Mouse (Mus musculus) mesoderm, embryonic 11.5 days (tissue): Measurements from ENCODE around the gene Tma7.
A peak's percentile ranks its signal among the peaks of the same experiment; 100 is the strongest.

Source experiments
- DNase-seq: peaks from one replicate; pipeline ENCODE4 v3.0.0-alpha.2; 2012; ENCODE audit warnings: low read depth, low spot score

Tma7 gene

GRCm38 (mm10) chr9:109103250-109103649, 20.9 kb upstream of the Tma7 start:
- DNase-seq = no peak

DNA sequence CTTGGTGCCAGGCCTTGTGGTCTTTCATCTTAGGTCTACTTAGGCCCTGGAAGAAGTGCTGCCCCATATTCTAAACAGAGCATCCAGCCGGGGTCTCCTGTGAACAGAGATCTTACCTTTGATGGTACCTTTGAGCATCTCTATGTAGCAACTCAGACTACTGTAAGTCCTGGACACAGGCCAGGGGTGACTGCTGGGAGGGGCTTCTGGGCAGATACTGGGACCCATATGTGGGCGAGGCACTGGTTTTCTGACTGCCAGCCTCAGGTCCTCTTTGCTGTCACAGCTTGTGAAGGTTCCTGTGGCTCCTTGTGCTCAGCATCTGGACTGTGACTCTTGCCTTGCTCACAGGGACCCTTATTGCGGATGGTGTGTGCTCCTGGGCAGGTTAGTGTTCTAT, 20.2 kb upstream of the Tma7 start:
- no peak for DNase-seq

DNA sequence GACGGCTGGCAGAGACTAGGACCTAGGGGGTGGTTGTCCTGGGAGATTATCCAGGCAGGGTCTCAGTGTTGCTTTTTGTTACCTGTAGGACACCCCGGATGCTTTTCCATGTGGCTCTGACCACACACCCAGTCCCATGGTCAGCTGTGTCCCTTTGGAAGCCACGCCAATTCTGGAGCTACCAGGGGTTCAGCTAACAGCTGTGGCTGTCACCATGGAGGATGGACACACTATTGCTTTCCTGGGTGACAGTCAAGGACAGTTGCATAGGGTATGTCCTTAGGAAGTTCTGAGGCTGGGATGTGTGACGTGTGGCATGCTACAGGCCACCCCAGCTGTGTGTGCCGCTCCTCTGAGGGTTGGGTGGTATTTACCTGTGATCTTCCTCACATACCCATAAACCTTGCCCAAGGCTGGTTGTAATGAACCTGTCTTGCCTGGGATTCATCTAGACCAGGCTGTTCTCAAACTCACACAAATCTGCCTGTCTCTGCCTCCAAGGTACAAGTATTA, 19.6 kb upstream of the Tma7 start:
- no peak for DNase-seq

GRCm38 (mm10) chr9:109100307-109100928, 18.0 kb upstream of the Tma7 start:
- DNase-seq = no peak

DNA sequence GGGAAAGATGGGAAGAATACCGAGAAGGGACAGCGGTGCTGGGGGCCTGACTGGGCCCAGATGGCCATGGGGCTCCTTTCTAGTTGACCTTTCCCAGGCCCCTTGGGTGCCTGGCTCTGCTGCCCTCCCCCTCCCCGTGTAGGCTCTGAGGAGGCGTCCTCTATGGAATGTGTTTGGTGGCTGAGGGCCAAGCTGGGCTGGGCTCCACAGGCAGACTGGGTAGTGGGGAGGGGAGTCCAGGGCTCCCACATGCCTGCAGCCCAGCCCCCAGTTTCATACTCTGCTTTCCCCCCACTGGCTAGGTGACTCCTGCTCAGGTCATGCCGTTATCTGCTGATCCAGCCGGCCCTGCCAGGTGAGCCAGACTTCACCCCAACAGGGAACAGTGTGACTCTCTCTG, 16.6 kb upstream of the Tma7 start:
- DNase-seq = no peak

DNA sequence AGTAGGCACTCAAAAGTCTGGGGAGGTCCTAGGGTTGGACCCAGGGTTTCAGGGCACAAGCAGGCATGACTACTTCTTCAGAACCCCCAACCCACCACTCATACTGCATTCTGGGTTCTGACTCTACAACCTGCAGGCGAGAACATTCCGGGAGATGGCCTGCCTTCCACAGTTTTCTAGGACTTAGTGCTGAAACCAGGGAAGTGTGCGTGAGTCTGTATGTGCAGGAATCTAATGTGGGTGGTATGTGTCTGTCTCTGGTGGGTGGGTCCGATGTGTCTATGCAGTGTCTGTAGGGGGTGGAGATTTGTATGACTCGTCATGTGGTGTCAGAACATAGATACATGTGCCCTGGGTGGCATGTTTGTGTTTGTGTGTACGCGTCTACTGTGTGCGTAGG, 16.0 kb upstream of the Tma7 start:
- no peak for DNase-seq

DNA sequence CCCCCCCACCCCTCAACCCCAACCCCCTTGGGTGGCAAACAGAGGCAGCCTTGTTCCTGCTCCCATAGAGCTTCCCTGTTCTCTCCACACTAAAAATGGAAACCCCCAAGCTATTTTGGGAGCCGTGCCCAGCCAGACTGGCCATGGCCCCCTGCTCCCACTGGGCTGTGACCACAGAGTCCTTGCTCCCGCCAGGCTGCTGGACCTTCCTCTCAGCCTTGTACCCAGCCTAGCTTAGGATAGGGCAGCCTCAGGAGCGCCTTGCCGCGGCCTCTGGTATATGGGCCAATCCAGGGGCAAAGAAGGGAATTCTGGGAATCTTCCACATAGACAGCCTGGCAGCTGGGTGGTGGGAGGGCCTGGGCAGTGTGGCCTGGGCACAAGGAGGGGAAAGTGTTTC, 15.4 kb upstream of the Tma7 start:
- no peak for DNase-seq

- no peak for DNase-seq
Measured at GRCm38 (mm10) chr9:109097291-109097690, 14.9 kb upstream of the Tma7 start.

GRCm38 (mm10) chr9:109096856-109097255, 14.5 kb upstream of the Tma7 start:
- peak; percentile 43 for DNase-seq

DNA sequence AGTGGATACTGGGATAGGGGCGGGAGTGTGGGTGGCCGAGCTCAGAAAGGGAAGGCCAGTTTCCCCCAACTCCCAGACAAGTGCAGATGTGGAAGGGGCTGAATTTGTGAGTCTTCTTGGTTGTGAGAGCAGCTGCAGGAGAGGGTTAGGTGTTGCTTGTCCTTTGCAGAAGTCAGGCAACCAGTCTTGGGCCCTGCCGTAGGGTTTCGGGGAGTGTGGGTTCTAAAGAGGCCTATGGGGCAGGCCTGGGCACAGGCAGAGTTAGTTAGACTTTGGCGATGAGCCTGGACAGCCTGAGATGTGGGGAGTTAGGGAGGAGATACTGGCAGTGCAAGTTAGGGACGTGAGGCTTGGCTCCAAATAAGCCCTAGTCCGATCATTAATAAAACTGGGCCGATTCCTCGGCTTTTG, 13.9 kb upstream of the Tma7 start:
- DNase-seq = peak; percentile 16

DNA sequence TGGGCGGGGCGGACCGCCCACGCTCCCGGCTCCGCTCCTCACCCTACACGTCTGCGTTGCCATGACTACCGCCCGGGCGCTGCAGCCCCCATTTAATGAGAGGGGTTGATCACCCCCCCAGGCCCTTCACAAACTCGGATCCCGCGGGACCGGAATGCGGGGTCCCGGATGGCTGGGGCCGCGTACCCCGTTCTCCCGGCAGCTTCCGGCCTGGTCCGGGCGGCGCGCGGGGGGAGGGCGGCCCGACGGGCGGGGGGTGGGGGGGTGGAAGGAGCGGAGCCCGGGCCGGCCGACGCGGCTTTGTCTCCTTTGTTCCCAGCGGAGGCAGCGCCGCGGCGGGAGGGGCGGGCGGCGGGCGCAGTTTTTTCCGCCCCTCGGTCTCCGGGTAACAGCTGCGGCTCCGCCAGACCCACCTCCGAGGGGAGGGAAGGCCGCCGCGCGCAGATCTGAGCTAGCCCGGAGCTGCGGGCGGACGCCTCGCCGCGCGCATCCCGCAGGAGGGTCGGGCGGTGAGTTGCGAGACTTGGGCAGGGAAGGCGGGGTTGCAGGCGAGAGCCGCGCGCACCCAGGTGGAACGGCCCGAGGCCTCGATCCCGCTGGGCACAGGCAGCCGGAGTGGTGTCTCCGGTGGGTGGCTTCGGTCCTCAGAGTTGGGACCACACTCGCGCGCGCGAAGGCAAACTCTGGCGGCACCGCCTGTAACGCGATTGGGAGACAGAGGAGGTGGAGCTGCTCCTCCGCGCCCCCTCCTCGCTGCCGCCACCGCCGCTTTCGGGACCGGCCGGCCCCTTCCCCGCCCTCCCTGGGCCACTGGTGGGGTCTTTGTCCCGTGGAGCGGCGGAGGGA, 13.0 kb upstream of the Tma7 start, which contains the start of gene Plxnb1:
TSS of gene Plxnb1 (plus strand) at position 253 of the 846 bp plus-strand sequence.
- DNase-seq = peak; percentile 86

DNA sequence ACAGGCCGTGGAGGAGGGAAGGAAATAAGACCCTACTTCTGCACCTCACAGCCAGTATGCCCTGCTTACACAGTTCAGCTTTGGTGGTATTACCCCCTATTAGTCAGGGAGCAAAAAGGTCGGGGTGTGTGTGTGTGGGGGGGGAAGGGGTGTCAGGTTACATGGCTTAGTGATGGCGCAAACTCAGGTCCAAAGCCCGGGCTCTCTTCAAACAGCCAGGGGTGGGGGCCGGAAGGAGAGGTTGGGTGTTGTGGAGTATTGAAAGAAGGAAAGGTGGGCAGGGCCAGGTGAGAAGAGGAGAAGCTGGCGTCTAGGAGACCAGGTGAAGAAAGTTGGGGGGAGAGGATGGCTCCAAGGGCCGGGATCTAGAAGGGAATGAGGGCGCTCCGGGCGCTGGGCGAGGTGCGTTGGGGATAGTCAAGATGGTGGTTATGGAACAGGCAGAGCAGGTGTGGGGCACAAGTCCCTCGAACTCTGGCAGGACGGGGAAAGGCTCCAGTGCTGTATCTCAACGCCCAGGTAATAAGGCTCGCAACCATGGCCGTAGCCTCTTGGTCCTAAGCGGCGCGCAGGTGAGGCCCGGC, 12.3 kb upstream of the Tma7 start:
- peak; percentile 23 for DNase-seq

DNA sequence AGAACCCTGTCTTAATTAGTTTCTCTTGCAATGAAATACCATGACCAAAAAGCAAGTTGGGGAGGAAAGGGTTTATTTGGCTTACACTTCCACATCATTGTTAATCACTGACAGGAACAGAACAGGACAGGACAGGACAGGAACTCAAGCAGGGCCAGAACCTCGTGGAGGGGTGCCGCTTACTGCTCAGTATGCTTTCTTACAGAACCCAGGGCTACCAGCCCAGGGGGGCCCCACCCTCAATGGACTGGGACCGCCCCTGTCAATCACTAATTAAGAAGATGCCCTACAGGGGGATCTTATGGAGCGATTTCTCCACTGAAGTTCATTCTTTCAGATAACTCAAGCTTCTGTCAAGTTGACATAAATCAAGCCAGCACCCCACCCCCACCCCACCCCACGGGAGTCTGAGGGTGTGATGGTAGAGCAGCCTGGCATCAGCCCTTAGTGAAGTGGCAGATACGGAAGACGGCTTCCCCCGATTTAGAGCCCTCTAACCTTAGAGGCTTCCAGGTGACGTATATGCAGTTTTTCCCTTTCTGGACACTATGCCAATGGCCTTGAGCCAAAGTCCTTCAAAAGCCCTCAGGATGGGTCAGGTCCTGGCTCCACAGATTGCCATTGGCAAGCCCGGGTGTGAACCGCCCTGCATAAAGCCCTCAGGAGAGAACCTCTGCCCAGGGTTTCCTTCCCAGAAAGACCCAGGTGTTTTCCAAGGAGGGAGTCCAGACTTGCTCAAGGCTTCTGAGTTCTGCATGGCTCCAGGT, 11.6 kb upstream of the Tma7 start:
- no peak for DNase-seq

GRCm38 (mm10) chr9:109092799-109093198, 10.4 kb upstream of the Tma7 start:
- DNase-seq = no peak

DNA sequence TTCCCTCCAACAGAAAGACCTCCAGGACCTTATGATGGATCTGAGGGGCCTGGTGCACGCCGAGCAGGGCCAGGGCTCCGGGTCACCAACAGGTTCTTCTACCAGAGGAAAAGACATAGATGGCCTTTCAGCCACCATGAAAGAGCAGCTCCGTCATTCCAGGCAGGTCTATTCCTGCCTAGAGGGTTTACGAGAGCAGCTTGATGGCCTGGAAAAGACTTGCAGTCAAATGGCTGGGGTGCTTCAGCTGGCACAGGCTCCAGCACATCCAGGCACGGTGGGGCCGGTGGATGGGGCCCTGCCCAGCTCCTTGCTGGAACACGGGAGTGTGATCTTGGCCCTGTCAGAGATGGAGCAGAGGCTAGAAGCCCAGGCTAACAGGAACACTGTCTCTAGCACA, 9.4 kb upstream of the Tma7 start:
- no peak for DNase-seq

DNA sequence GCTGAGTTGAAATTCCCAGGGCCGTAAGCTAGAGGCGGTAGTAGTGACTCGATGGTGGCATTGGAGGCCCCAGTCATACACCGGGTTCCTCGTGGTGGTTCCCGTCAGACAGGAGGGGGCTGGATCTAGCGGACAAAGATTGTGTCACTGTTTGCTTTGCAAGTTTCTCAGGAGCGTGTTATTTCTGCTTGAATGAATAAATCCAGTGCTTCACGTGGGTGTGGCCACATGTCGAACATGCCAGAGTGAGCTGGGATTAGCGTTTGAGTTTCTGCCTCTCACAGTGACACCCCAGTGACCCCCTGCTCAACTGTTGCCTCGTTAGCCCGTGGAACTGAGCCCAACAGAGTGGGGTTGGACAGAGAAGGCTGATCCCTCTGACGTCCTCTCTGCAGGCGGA, 8.1 kb upstream of the Tma7 start:
- no peak for DNase-seq

- DNase-seq = peak; percentile 49
Measured at GRCm38 (mm10) chr9:109087987-109088386, 5.6 kb upstream of the Tma7 start.

GRCm38 (mm10) chr9:109084922-109085321, 2.5 kb upstream of the Tma7 start:
- peak; percentile 52 for DNase-seq

DNA sequence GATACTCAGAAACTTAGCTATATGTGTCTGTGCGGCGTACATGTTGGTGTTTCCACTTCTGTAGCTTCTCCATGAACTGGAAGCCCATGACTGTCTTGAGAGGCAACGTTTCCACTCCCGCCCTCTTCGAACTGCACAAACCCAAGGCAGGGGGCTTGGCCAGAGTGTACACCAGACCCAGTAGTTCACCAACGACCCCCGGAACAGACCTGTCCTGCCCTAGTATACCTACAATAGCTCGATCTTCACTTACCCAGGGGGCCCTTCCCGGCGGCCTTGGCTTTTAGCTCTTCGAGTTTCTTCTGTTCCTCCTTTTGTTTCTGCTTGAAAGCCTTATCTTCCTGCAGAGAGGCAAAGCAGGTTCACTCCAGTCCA, 651 bp downstream of the Tma7 start:
- DNase-seq = no peak

DNA sequence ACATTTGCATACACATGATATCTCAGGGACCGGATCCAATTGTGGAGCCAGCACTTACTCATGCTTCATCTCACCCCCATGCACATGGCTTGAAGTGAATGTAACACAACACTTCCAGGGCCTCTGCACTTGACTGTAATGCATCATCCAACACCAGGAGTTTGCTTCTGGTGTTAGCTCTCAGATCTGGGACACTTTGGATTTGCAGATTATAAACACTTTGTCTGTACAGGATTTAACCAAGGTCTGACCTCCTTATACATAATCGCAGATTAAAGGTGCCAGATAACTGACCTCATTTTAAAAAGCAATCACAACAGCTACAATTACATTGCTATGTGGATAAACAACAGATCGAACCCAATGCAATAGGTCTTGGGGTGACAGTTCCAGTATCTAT, 1.9 kb downstream of the Tma7 start:
- DNase-seq = no peak

DNA sequence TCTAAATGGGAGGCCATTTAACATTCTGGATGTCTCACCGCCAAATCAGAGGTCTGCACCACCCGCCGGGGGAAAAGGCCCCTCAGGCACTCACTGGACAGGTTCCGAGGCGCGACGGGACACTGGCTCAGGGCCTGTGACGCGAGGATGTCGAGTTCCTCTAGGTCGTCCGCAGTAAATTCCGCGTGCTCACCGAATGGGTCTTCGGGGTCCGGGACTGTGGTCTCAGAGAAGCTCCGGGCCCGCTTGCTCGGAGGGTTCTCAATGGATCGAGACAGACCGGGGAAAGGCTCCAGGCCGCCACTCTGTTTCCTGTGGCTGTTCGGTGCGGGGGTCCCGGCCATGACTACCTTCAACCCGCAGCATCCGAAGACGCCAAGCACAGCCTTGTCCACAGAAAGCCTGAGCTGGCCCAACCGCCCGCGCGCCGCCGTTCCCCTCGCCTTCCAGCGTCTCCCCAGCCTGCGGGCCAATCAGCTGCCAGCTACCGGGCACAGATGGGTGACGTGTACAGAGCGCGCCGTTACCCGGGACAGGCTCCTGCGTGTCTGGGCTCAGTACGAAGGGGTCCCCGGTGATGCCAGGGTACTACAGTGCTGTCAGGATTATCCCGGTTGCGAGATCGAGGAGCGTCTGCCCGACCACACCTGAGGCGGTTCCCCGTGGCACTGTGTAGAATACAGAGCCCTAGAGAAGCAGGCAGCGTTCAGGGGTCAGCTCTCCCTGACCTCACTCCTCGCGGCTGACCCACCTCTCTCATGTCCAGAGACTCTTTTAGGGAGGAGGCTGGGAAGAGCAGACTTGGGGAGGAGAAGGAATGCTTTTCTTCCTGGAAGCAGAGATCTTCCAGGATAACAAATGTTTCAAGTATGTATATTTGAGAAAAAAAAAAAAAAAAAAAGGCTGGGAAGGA, 8.5 kb downstream of the Tma7 start, which contains the start of gene Atrip:
TSS of gene Atrip (minus strand) at position 464 of the 913 bp plus-strand sequence.
- DNase-seq = peak; percentile 93
